Mouse (Mus musculus): ENCODE results near the gene Zfp423. TPM values are rescaled to one million over a fixed set of nuclear protein-coding genes. Genes with fewer than 3 reads are reported as not detected.

Zfp423 gene
- total RNA-seq, 2 experiments from 2014 or later = 27.1 to 29.8 TPM

Other genes with a start within 250 kb of the Zfp423 start
- gene Cnep1r1, start 159.2 kb upstream of the Zfp423 start, total RNA-seq (2021) = 10 to 100 TPM; 28.7 to 33.9 TPM
- 10 to 100 TPM; 26.6 to 29.8 TPM for gene Heatr3, start 178.3 kb upstream of the Zfp423 start, total RNA-seq (2021)
- gene Tent4b, start 239.6 kb upstream of the Zfp423 start, total RNA-seq (2021) = 10 to 100 TPM; 36.5 to 37.9 TPM